Mouse (Mus musculus) testis, adult 2 months (tissue): ENCODE measurements around the gene Gm5475.

Experiments
- CTCF ChIP-seq: fragments of 200-500 bp; IDR thresholded peaks from 2 replicates; pipeline ENCODE4 v1.5.1; 2012; ENCODE audit warnings: low read depth, mild to moderate bottlenecking, inconsistent platforms, low read length, moderate library complexity; ENCODE audit not compliant: control insufficient read depth, insufficient read depth, insufficient replicate concordance
- POLR2A ChIP-seq: fragments of 200-500 bp; IDR thresholded peaks from 2 replicates; pipeline ENCODE4 v1.6.1; 2012; ENCODE audit warnings: low read depth, mild to moderate bottlenecking, inconsistent platforms, low read length, moderate library complexity; ENCODE audit not compliant: control insufficient read depth

- no peak for TF ChIP-seq CTCF
- TF ChIP-seq POLR2A = no peak
Measured at GRCm38 (mm10) chr15:100403318-100404000, 18.5 kb upstream of the Gm5475 start.
